Mouse (Mus musculus) gastrocnemius, adult 18-20 months (tissue): ENCODE results near the gene Rps19. TPM values are rescaled to one million over a fixed set of nuclear protein-coding genes. Genes with fewer than 3 reads are reported as not detected.
"Not testable (repeated sequence)": the region's sequence is repeated elsewhere in the genome, so short reads cannot be mapped to it uniquely, and the experiment has no call there.

ENCODE experiments used
- DNase-seq: peaks from one replicate; pipeline ENCODE4 v3.0.0; 2021; ENCODE audit warnings: low spot score
- long read RNA-seq, 2 experiments: library from polyadenylated mRNA; stranded (forward); transcript quantifications; one replicate each; pipeline ENCODE4 v2.0.0; 2021
- total RNA-seq, 2 experiments: library from RNA; stranded (reverse); gene quantifications; 2 replicates each; pipeline ENCODE4 v1.2.3; 2021

Gene Rps19
- 100 to 1,000 TPM; 312 to 357 TPM for total RNA-seq
- long read RNA-seq, experiment 1, transcript Rps19-203 (6 exons, 774 nt), result major isoform, 121 of 128 reads
- long read RNA-seq, experiment 1, partial matches to known transcripts, result 0 of 128 reads
- long read RNA-seq, experiment 1, other reads (novel, unspliced or antisense), result 1 of 128 reads
- long read RNA-seq, experiment 2, transcript Rps19-203 (6 exons, 774 nt), result major isoform, 112 of 123 reads
- long read RNA-seq, experiment 2, partial matches to known transcripts, result 3 of 123 reads
- long read RNA-seq, experiment 2, other reads (novel, unspliced or antisense), result 3 of 123 reads

DNA sequence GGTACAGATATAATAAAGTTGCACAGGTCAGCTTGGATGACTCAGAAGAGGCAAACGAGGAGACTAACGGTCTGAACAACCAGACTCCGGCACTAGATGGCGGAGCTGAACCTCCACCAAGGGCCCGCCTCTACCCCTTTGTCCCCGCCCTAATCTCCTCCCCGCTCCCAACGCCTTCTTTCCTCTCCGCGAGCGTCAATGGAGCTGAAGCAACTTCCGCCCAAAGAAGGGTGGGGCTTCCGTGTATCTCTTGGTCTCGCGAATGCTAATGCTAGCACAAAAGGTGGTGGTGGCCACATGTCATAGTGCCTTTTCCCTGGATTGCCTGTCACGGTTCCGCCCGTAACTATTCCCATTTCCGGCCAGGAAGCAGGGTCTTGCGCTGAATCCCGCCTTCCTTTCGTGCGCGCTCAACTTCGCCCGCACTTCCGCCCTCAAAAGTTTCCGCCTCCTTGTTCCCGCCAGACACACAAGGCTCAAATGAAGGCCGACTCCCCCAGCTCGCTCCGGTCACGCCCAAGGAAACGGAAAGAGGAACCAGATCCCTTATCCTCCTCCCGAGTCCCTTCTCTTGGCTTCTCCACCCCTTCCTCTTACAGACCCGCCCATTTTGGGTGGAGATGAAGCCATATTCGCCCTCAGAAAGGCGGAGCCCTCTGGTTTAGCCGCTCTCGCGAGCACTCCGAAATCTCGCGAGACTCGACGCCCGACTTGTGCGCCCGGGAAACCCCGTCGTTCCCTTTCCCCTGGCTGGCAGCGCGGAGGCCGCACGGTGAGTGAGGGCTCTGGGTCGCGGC, at the start of gene Rps19:
TSS of gene Rps19 (plus strand) at position 476 of the 797 bp plus-strand sequence.
- DNase-seq, result peak; percentile 99

DNA sequence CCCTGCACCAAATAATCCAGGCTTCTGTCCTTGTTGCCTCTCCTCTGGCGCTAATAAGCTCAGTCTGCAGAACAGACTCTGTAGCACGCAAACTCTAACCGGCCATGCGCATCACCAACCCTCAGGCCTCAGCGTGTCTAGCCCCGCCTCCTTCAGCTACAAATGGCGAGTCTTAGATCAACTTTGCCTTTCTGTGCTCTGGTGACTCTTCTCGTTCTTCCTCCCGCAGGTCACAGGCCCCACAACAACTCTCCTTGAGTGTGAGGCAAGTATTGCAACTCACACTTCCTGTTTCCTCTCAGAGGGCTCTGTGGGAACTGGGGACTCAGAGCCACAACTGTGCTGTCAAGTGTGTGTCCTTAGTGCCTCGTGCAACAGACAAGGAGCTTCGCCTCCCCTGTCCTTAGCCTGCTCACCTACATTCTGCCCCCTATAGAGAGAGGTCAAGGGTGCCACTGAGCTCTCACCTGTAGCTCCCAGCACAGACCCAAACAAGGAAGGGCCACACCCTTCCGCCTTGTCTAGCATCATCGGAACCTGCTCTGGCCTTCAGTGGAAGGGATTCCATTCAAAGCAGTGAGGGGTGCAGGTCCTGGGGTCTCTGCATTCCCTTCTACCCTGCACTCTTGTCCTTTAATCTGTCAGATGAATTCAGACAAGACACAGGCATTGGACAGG, 45.3 kb upstream of the Rps19 start:
- not testable (repeated sequence) for DNase-seq

DNA sequence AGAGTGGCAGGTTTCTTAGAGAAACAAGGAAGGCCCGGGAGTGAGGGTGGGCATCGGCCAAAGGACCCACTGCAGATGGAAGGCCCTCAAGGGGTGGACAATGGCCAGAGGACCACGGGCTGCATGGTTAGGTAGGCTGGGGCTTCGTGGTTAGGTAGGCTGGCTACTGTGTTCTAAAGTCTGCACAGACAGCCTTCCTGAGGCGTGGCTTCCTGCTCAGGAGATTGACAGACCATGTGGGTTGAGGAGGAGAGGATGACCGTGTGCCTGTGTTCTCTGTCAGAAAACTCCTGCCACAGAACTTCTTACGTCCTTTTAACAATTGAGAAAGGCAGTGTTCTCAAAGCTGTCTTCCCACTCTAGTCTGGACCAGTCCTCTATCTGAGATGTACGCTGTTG, 44.8 kb upstream of the Rps19 start:
- no peak for DNase-seq

DNA sequence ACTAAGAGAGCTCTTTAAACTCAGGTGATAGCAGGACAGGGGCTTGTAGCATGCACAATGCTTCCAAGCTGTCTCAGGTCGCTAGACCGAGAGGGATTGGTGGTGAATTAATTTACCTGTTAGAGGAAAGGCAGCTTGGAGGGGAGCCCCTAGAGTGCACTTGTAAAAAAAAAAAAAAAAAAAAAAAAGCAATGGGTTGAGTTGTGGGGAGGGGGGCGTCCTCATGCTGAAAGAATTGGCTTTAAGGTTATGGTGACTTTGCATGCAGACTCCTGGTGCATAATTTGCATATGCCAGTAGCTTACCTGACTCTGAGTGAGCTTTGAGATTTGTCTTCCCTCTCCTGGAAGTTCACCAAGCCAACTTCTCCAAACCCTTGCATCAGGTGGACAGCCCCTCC, 43.8 kb upstream of the Rps19 start:
- no peak for DNase-seq

DNA sequence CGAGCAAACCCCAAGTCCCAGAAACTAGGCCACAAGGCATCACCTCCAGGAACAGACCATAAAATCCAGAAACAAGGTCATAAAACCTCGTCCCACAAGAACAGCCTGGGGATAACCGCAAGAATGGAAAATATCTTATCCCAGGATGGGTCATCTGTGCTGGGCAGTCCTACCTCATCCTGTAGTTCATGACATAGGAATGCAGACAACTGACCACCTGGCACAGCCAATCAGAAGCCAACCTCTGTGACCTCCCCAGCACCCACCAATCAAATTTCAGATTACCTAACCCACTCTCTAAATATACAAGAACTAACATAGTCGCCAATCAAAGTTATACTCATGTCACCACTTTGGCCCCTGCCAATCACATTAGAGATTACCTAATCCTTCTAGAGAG, 43.2 kb upstream of the Rps19 start:
- no peak for DNase-seq

DNA sequence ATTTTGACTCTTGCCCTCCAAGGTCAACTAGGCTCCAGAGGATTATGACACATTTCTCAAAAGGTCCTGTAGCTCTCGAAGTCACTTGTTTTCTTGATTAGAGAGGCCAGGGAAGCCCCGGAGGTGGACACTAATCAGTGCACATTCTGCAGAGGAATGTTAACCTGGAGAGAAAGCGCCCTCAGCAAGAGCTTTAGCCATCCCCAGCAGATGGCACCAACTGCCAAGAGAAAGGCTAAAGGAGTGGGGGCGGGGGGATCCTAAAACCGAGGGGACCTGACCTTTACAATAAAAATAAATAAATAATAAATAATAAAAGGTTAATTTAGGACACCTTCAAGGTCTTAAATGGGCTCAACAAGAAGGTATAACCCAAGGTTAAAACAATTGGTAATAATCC, 40.0 kb upstream of the Rps19 start:
- DNase-seq, result no peak

DNA sequence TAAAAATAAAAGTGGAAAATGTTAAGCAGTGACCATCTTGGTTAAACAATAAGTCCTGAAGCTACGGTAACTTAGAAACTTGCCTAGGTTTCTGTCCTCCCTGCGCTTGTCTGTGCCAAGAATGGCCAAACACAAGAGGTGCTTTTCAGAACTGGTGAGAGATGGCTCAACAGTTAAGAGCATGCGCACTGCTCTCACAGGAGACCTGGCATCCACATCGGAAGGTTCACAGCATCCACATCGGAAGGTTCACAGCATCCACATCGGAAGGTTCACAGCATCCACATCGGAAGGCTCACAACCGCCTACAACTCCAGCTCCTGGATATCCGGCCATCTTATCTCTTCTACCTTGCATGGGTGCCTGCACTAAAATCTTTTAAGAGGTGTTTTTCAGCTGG, 39.0 kb upstream of the Rps19 start:
- DNase-seq, result no peak

DNA sequence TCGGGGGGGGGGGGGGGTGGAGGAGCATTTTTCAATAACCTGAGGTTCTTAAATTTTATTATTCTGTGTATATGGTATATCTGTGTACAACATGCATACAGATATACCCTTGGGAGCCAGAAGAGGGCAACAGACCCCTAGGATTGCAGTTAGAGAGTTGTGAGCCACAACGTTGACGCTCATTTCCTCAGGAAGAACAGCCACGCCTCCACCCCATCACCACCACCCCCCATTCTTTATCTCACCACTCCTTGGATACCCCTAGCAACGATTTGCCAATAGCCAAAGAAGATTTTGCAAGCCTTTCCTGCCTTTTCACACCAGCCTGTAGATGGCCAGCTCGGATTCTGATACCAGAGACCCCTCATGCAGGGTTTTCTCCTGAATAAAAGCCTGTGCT, 38.5 kb upstream of the Rps19 start:
- DNase-seq, result no peak

DNA sequence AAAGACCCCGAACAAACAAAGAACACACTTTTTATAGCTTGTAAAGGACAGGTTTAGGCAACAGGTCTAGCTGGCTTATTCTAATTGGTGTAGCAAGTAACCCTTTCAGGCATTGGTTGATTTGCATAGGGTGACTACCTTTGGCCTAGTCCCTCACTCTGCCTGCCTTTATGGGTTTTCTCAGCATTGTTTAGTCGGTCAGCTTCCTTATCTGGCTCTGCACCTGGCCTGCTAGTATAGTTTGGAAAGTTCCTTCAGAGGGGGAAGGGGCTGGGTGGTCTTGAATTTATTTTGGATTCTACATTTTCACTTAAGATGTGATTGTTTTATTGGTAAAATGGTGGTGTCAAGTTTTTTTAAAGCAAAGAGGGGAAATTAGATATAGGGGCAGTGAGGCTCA, 37.6 kb upstream of the Rps19 start:
- not testable (repeated sequence) for DNase-seq

DNA sequence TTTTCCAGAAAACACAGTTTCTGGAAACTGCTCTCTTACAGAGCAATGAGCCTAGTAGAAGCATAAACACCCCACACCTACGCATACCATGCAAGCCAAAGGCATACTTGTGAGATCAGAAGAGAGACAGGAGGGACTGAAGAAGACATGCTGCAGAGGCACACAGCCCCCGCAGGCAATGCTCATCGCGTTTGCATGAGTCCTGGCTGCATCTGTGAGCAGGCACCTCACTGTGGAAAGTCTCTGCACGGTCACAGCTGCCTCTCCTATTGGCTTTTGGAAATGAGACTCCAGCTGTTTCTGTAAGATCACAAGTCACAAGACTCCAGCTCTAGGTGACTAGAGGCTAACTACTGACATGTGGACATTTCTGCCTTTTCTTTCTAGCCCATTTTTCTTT, 34.0 kb upstream of the Rps19 start:
- no peak for DNase-seq

DNA sequence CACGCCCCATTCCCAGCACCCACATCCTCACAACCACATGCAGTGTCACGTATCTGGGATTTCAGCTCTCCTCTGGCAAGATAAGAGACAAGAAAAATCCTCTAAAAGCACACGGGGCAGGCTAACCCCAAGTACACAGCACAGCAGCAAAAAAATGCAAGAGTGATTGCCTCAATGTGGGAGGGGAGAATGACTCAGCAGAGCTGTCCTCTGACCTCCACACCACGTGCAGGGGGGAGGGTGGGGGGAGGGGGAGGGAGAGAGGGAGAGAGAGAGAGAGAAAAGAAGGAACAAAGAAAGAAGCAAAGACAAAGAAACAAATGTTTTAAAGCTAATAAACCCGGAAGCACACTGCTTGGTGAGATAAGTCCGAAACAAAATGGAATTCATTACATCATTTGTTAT, 33.3 kb upstream of the Rps19 start:
- no peak for DNase-seq

DNA sequence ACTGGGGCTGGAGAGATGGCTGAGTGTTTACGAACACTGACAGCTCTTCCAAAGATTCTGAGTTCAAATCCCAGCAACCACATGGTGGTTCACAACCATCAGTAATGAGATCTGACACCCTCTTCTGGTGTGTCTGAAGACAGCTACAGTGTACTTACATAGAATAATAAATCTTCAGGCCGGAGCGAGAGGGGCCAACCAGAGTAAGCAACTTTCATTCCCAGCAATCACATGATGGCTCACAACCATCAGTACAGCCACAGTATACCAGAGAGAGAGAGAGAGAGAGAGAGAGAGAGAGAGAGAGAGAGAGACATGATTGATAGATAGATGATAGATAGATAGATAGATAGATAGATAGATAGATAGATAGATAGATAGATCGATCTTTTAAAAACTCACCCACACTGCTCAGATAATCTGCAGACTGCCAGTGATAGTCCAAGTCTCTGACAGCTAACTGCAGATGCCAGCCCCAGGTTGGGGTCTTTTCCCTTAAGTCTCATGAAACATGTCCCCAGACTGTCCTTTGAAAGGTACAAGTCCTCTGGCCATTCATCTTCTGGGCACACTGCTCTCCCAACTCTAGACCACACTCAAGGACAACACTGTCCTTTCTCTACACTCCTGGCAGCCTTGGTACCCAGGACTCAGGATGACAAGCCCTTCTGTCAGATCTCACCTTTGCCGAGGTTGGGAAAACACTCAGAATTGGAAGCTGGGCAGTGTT, 32.4 kb upstream of the Rps19 start:
- no peak for DNase-seq

DNA sequence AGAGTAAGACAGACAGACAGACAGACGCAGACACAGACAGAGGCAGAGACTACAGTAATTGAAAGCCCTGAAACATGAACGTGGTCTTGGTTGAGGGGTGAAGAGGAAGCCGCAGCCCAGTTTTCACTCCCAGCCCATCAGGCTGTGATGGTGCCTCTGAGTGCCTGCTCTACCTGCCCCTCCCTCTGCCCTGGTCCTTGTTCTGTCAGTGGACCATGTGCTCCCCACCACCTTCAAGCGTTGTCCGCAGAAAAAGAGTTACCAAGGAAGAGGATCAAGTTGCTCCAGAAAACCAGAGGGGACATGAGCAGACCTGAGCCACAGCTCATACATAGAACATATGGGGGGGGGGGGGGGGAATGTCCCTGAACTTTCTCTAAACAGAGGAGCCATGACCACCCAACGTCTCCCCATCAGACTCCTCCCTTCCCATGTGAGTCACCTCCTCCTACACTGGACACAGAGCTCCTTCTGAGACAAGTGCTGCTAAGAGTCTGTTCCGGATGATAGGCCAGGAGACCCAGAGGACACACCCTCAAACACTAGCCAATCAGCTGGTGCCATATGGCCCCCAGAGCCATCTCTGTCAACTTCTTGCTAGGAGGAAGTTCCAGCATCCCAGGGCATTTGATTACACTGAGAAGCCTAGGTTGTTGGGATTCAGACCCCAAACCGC, 31.5 kb upstream of the Rps19 start:
- DNase-seq, result no peak

DNA sequence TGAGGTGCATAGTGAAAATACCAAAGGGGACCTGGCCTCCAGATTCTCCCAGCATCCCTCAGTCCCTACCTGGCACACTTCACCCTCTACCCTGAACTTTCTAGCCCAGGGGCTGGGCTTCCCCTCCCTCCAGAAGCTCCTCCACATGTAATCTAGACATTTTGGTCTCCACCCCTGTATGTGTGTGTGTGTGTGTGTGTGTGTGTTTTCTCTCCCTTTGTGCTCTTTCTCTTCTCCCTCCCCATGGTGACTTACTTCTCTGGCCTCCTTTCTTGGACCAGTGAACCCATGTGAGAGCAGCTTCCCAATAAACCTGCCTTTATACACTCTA, 31.0 kb upstream of the Rps19 start:
- no peak for DNase-seq

DNA sequence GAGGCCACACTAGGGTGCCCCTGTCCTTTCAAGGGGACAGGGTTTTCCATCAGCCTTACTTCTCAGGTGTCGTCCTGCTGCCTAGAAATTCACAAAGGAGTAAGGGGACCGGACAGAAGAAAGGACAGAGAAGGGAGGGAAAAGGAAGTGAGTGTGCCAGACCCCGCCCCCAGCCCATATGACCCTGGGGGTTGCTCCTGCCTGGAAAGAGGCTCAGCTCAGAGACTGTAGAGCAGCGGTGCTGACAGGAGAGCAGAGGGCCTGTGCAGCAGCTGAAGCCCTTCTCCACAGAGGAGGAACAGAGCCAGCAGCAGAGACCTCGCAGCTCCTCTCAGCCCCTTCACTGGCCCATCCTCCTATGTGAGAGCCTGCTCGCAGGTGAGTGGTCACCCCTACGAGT, 30.5 kb upstream of the Rps19 start:
- no peak for DNase-seq

DNA sequence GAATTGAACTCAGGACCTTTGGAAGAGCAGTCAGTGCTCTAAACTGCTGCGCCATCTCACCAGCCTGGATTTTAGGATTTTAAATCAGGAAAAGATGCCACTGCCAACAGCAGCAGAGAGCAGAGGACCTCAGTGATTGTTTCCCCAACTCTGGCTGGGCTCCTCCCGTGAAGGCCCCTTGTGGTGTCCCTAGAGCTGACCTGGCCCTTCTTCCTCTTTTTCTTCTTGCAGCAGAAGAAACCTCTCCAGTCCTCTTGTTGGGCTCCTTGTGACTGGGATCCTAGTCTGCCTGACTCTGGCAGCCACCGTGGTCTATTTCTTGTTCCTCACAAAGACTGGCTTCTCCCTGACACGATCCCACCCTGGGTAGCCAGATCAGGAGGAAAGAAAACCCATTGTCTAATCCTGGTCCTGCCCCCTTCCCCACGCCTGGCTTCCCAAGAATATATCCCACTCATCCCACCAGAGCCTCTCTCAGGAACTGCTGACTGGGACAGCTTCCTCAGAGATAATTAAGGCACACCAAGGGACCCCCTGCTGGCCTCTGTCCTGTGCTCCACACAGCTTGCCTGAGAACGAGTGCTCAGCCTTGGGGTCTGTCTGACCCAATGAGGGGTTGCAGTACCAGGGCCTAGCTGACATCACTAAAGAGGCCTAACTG, 27.6 kb upstream of the Rps19 start:
- no peak for DNase-seq

DNA sequence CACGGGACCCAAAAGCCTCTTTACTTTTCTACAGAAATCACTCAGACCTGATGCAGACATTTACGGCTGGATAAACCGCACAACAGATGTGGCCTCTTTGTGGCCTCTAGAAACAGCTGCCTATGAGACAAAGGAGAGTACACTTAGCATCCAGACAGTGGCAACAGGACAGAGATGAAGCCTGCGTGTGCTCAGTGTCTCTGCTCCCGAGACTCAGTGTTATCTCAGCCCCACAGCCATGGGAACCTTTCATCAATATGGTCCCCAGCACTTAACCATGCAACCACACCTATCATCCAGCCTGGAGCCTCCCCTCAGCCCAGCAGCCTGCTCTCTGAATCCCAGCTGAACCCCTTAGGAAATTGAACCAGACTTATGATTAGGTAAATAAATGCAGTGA, 24.9 kb upstream of the Rps19 start:
- DNase-seq, result no peak

DNA sequence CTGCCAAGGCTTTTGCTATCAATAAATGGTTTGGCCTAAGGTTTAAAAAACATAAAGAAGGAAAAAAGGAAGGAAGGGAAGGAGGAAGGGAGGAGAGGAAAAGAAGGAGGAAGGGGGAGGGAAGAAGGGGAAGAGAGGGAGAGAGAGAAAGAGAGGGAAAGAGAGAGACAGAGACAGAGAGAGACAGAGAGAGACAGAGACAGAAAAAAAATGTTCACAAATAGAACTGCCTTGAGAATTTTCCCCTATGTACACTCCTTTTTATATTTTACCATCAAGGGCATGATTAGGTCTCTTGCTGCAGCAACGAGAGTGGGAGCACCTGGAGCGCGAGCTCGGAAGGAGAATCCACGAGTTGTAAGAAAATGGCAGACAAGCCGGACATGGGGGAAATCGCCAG, 22.3 kb upstream of the Rps19 start, which contains the start of gene Gm9844:
TSS of gene Gm9844 (plus strand) at position 301 of the 400 bp plus-strand sequence.
- DNase-seq, result no peak

DNA sequence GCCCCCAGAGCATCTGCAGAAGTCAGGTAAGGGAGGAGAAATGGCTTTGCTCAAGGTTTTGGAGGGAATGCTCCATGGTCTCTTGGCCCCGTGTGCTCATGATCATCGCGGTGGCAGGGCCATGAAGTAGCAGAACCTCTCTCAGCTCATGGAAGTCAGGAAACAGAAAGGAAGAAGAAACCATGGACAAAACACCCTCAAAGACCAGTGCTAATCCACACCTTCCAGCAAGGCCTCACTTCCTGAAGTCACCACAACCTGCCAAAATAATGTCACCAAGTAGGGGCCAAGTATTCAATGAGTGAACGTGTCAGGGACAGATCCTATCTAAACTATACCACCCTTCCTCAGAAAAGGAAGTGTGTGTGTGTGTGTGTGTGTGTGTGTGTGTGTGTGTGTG, 21.3 kb upstream of the Rps19 start:
- no peak for DNase-seq

DNA sequence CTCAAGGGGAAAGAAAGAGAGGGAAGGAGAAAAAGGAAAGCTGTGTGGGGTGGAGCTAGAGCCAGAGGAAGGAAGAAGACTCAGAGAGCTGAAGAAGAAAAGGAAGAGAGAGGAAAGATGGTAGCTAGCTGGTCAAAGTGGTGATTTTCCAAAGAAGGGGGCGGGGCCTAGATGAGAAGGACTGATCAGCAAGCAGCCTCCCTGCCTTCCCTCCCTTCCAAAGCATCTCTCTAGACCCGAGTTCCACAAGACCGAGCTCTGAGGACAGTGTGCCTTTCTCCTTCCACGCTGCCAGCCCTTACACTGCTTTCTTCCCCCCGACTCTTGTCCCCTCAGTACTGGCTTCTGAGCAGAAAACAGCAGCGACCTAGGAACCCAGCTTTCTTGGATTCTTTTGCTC, 20.0 kb upstream of the Rps19 start:
- no peak for DNase-seq

DNA sequence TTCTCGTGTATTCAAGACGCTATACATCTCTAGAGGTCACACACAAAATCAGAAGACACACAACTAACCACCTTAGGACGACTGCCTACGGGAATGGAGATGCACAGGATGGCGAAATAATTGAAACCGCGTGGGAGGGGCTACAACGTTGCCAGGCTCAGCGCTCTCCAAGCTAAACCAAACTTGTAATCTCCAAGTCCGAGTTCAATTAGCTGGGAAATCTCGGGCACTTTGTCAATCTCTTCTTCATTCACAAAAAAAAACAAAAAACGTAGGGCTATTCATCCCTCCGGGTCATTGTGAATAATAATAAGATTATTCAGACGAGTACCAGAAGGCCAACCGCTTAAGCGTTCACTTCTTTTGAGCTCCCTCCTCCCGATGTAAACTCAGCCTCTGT, 15.1 kb upstream of the Rps19 start:
- DNase-seq, result no peak
